Comparison of ENCODE assay signal across 18 mouse cellular contexts in the genomic region with DNA sequence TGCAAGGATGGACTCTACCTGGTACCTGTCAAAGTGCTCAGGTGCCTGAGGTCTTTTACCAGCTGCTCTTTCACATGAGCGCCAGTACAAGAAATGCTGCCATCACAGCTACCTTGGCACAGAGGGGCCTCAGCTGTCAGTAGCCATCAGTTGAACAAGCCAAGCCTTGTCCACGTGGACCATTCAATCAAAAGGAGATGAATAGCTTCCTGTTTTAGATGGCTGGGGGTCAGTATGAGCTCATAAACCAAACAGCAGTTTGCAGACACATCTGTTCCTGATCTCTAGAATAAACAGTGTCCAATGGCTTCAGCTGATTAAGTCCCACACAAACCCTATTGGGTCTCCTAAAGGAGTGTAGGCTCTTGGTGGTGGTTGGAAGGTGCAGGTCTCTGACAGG. TPM values are rescaled to one million over a fixed set of nuclear protein-coding genes. Genes with fewer than 3 reads are reported as not detected.
DNase-seq lines count a peak whose midpoint lies in the region; ATAC-seq and TF ChIP-seq lines count a peak whose summit lies in the region.
"Had no signal": no experiment of that assay in that cellular context is flagged by ENCODE, and none has a peak within 500 bp of the region (broad histone marks: within the 10 kb centered on the region; RNA-seq: fewer than 3 reads in every experiment).

No protein-coding gene starts in this region.

- no peaks in the 10 kb centered on the region for H3K27me3 ChIP-seq in embryonic facial prominence, embryonic 12.5 days
- H3K27me3 ChIP-seq in limb, embryonic 13.5 days, result no peaks in the 10 kb centered on the region
- no peaks in the 10 kb centered on the region for H3K27me3 ChIP-seq in midbrain, embryonic 13.5 days
- H3K27me3 ChIP-seq: forebrain, embryonic 12.5 days; liver, embryonic 15.5 days had no signal

- DNase-seq in left cerebral cortex, adult 2 months (ENCODE audit: extremely low spot score in 1 of 2, low spot score in 2 of 2), result no peak
- no peak for DNase-seq in left cerebral cortex, postnatal 14 days (ENCODE audit: low spot score in 2 of 2)
- DNase-seq in urinary bladder, postnatal 4 days (ENCODE audit: low spot score in 2 of 2), result no peak
- DNase-seq in kidney, adult 11 months, result no peak
- DNase-seq: adrenal gland, postnatal 10 days; cerebellum, adult 8-10 months; gastrocnemius, adult 2 months; heart, adult 11 months; kidney, postnatal 25 days; lung, postnatal 14 days; midbrain, embryonic 14.5 days had no signal

- no peaks in the 10 kb centered on the region for H3K9me3 ChIP-seq in embryonic facial prominence, embryonic 12.5 days
- no peaks in the 10 kb centered on the region for H3K9me3 ChIP-seq in limb, embryonic 13.5 days
- no peaks in the 10 kb centered on the region for H3K9me3 ChIP-seq in midbrain, embryonic 13.5 days
- H3K9me3 ChIP-seq: forebrain, embryonic 12.5 days; liver, embryonic 15.5 days had no signal

- ATAC-seq in embryonic facial prominence, embryonic 12.5 days (ENCODE audit: insufficient number of reproducible peaks, insufficient read depth, low FRiP score, low TSS enrichment), result no peak
- ATAC-seq in limb, embryonic 13.5 days (ENCODE audit: low FRiP score, low read depth), result no peak
- ATAC-seq in midbrain, embryonic 13.5 days, result no peak
- ATAC-seq: CD4-positive, CD25-positive, alpha-beta regulatory T cell, adult 4 months; inflammation-experienced regulatory T-cells, adult 6 months had no signal

- WGBS in embryonic facial prominence, embryonic 12.5 days, result 31% methylated on average over 2 of the region's 2 CpGs
- 32% methylated on average over 2 of the region's 2 CpGs for WGBS in limb, embryonic 13.5 days
- 82% methylated on average over 2 of the region's 2 CpGs for WGBS in midbrain, embryonic 13.5 days

- H3K36me3 ChIP-seq in embryonic facial prominence, embryonic 12.5 days, result peaks cover 81% of the 10 kb centered on the region
- peaks cover 83% of the 10 kb centered on the region for H3K36me3 ChIP-seq in limb, embryonic 13.5 days
- H3K36me3 ChIP-seq in midbrain, embryonic 13.5 days, result peaks cover 90% of the 10 kb centered on the region

- peaks cover 11% of the 10 kb centered on the region for H3K4me1 ChIP-seq in embryonic facial prominence, embryonic 12.5 days
- H3K4me1 ChIP-seq in limb, embryonic 13.5 days, result peaks cover 44% of the 10 kb centered on the region
- no peaks in the 10 kb centered on the region for H3K4me1 ChIP-seq in midbrain, embryonic 13.5 days (replicated peaks)
- H3K4me1 ChIP-seq: forebrain, embryonic 12.5 days had no signal

- H3K4me2 ChIP-seq in embryonic facial prominence, embryonic 12.5 days (replicated peaks), result no peak overlapping the region
- no peak overlapping the region for H3K4me2 ChIP-seq in limb, embryonic 13.5 days (replicated peaks)
- no peak overlapping the region for H3K4me2 ChIP-seq in midbrain, embryonic 13.5 days (replicated peaks)
- H3K4me2 ChIP-seq: forebrain, embryonic 12.5 days; liver, embryonic 15.5 days had no signal

- H3K9ac ChIP-seq in embryonic facial prominence, embryonic 12.5 days, result no peak overlapping the region
- no peak overlapping the region for H3K9ac ChIP-seq in limb, embryonic 13.5 days
- H3K9ac ChIP-seq in midbrain, embryonic 13.5 days (replicated peaks), result no peak overlapping the region
- H3K9ac ChIP-seq: forebrain, embryonic 12.5 days; liver, embryonic 15.5 days had no signal

- H3K27ac ChIP-seq in left cerebral cortex, adult 2 months, result peak overlapping the region; percentile 30; the same call in 1 of the 2 replicates
- peak overlapping the region; percentile 71 for H3K27ac ChIP-seq in embryonic facial prominence, embryonic 12.5 days
- H3K27ac ChIP-seq in limb, embryonic 13.5 days, result 0 out of 2 replicates have a peak overlapping the region, but pooled peaks have one; percentile 22
- no peak overlapping the region for H3K27ac ChIP-seq in midbrain, embryonic 13.5 days
- H3K27ac ChIP-seq: forebrain, embryonic 12.5 days; gastrocnemius, adult 2 months; liver, embryonic 15.5 days had no signal

- no peak overlapping the region for H3K4me3 ChIP-seq in left cerebral cortex, adult 2 months
- H3K4me3 ChIP-seq in embryonic facial prominence, embryonic 12.5 days, result no peak overlapping the region
- H3K4me3 ChIP-seq in limb, embryonic 13.5 days, result no peak overlapping the region
- no peak overlapping the region for H3K4me3 ChIP-seq in midbrain, embryonic 13.5 days (replicated peaks)
- H3K4me3 ChIP-seq: forebrain, embryonic 12.5 days; gastrocnemius, adult 2 months; liver, embryonic 15.5 days had no signal

- no peak for TF ChIP-seq CTCF in left cerebral cortex, adult 2 months (IDR thresholded peaks at IDR 0.05)

- intact Hi-C loops in left cerebral cortex, adult 2 months (cut with DNase I), result no loop called here
- intact Hi-C loops in left cerebral cortex, postnatal 14 days (cut with DNase I), result loop anchor here (2.0 kb wide), 1 partner anchor 35 kb away; no protein-coding TSS in a partner anchor

RNA-seq across cellular contexts. Expression of a gene that starts 9.2 kb away (rescaled TPM):
- 10 to 100 TPM; 30.3 to 38.8 TPM for total RNA-seq in left cerebral cortex, adult 2 months (2021)
- 10 to 100 TPM; 38.0 to 40.1 TPM for total RNA-seq in left cerebral cortex, postnatal 14 days (2021)
- 142 TPM in 2 replicates for polyA plus RNA-seq in embryonic facial prominence, embryonic 12.5 days (2016; fragmentation: Nextera tagmentation; extraction: Ambion mirVana)
- 125 and 126 TPM in 2 replicates for polyA plus RNA-seq in limb, embryonic 13.5 days (2015; fragmentation: Nextera tagmentation; extraction: Ambion mirVana)
- polyA plus RNA-seq in midbrain, embryonic 13.5 days (2015; fragmentation: Nextera tagmentation; extraction: Ambion mirVana), result 96.3 and 102 TPM in 2 replicates

RNA-seq across cellular contexts. Expression of a gene that starts 17.0 kb away (rescaled TPM):
- total RNA-seq in left cerebral cortex, adult 2 months (2021), result 10 to 100 TPM; 11.2 TPM
- total RNA-seq in left cerebral cortex, postnatal 14 days (2021), result 10 to 100 TPM; 10.1 to 12.2 TPM
- polyA plus RNA-seq in embryonic facial prominence, embryonic 12.5 days (2016; fragmentation: Nextera tagmentation; extraction: Ambion mirVana), result 72.1 and 77.9 TPM in 2 replicates
- polyA plus RNA-seq in limb, embryonic 13.5 days (2015; fragmentation: Nextera tagmentation; extraction: Ambion mirVana), result 55.4 and 57.6 TPM in 2 replicates
- polyA plus RNA-seq in midbrain, embryonic 13.5 days (2015; fragmentation: Nextera tagmentation; extraction: Ambion mirVana), result 29.0 and 34.3 TPM in 2 replicates
